Mouse (Mus musculus): ENCODE data around the gene Rora.

GRCm38 (mm10) chr9:69010886-69011285, 357.3 kb downstream of the Rora start:
- TF ChIP-seq POLR2A (IDR thresholded peaks at IDR 0.05; ENCODE audit: control insufficient read depth, extremely low read depth, insufficient read depth, low read length, poor library complexity) (no peak), CTCF (IDR thresholded peaks at IDR 0.05; ENCODE audit: borderline replicate concordance, control insufficient read depth, extremely low read depth, insufficient read depth, low read length, poor library complexity) (no peak)

All from thymus, adult 2 months (tissue).